ENCODE assay signal across 12 mouse cellular contexts in genomic region chr4:139950876-139951485, GRCm38 (mm10). TPM values are rescaled to one million over a fixed set of nuclear protein-coding genes. Genes with fewer than 3 reads are reported as not detected.
DNase-seq lines count a peak whose midpoint lies in the region; ATAC-seq lines count a peak whose summit lies in the region.
"Had no signal": no experiment of that assay in that cellular context is flagged by ENCODE, and none has a peak within 500 bp of the region (broad histone marks: within the 10 kb centered on the region; RNA-seq: fewer than 3 reads in every experiment).

No protein-coding gene starts in this region.

- H3K4me1 ChIP-seq in heart, embryonic 13.5 days = peaks cover 6% of the 10 kb centered on the region
- peaks cover 4% of the 10 kb centered on the region; the same call in 1 of the 2 replicates for H3K4me1 ChIP-seq in midbrain, embryonic 11.5 days (ENCODE audit: control insufficient read depth, insufficient read depth, low read length)
- H3K4me1 ChIP-seq in midbrain, embryonic 14.5 days (ENCODE audit: control insufficient read depth, insufficient read depth, low read length) = peaks cover 8% of the 10 kb centered on the region; the same call in 1 of the 2 replicates
- peaks cover 20% of the 10 kb centered on the region for H3K4me1 ChIP-seq in hindbrain, embryonic 15.5 days (replicated peaks)
- H3K4me1 ChIP-seq in stomach, embryonic 15.5 days = peaks cover 3% of the 10 kb centered on the region; the same call in 1 of the 2 replicates
- H3K4me1 ChIP-seq: liver, embryonic 15.5 days had no signal

- no peaks in the 10 kb centered on the region for H3K36me3 ChIP-seq in heart, embryonic 13.5 days
- no peaks in the 10 kb centered on the region for H3K36me3 ChIP-seq in midbrain, embryonic 11.5 days (ENCODE audit: control insufficient read depth, insufficient read depth, low read length)
- H3K36me3 ChIP-seq in midbrain, embryonic 14.5 days (ENCODE audit: control insufficient read depth, insufficient read depth, low read length) = no peaks in the 10 kb centered on the region
- no peaks in the 10 kb centered on the region for H3K36me3 ChIP-seq in hindbrain, embryonic 15.5 days
- no peaks in the 10 kb centered on the region for H3K36me3 ChIP-seq in stomach, embryonic 15.5 days
- H3K36me3 ChIP-seq: liver, embryonic 15.5 days had no signal

- 0 out of 2 replicates have a peak, but pooled peaks cover 4% of the 10 kb centered on the region for H3K27me3 ChIP-seq in heart, embryonic 13.5 days (replicated peaks)
- no peaks in the 10 kb centered on the region for H3K27me3 ChIP-seq in midbrain, embryonic 11.5 days (ENCODE audit: control insufficient read depth, insufficient read depth, low read length)
- H3K27me3 ChIP-seq in midbrain, embryonic 14.5 days (ENCODE audit: control insufficient read depth, insufficient read depth, low read length) = no peaks in the 10 kb centered on the region; the same call in 1 of the 2 replicates
- H3K27me3 ChIP-seq in hindbrain, embryonic 15.5 days = no peaks in the 10 kb centered on the region
- H3K27me3 ChIP-seq in stomach, embryonic 15.5 days (replicated peaks) = no peaks in the 10 kb centered on the region

- WGBS in heart, embryonic 13.5 days = 40% methylated on average over 5 of the region's 7 CpGs
- WGBS in midbrain, embryonic 11.5 days = 72% methylated on average over 6 of the region's 7 CpGs
- 67% methylated on average over 6 of the region's 7 CpGs for WGBS in midbrain, embryonic 14.5 days
- 63% methylated on average over 6 of the region's 7 CpGs for WGBS in hindbrain, embryonic 15.5 days
- 44% methylated on average over 6 of the region's 7 CpGs for WGBS in stomach, embryonic 15.5 days

- DNase-seq in heart, adult 8-10 months (ENCODE audit: low spot score) = no peak
- DNase-seq in midbrain, embryonic 11.5 days (ENCODE audit: low spot score, missing footprints) = no peak
- no peak for DNase-seq in midbrain, embryonic 14.5 days
- no peak for DNase-seq in layer of hippocampus, adult 11-12 months (ENCODE audit: low spot score)
- DNase-seq: heart, adult 2 months; right cerebral cortex, postnatal 4 days had no signal

- ATAC-seq in heart, embryonic 13.5 days (ENCODE audit: extremely low read depth, insufficient number of reproducible peaks, low FRiP score, low TSS enrichment) = no peak
- ATAC-seq in midbrain, embryonic 11.5 days (ENCODE audit: low FRiP score) = peak; percentile 38; the same call in 1 of the 2 replicates
- no peak for ATAC-seq in midbrain, embryonic 14.5 days (ENCODE audit: low FRiP score, low TSS enrichment)
- peak; percentile 34; the same call in 1 of the 2 replicates for ATAC-seq in hindbrain, embryonic 15.5 days (ENCODE audit: low FRiP score, low read depth)
- peak; percentile 47; the same call in 1 of the 2 replicates for ATAC-seq in stomach, embryonic 15.5 days (ENCODE audit: insufficient read depth, low FRiP score, low read depth)
- ATAC-seq: inflammation-experienced regulatory T-cells, adult 6 months had no signal

- no peak overlapping the region for H3K4me3 ChIP-seq in heart, embryonic 13.5 days
- no peak overlapping the region for H3K4me3 ChIP-seq in midbrain, embryonic 11.5 days (ENCODE audit: low read depth, low read length)
- no peak overlapping the region for H3K4me3 ChIP-seq in midbrain, embryonic 14.5 days (replicated peaks; ENCODE audit: low read depth, low read length)
- no peak overlapping the region for H3K4me3 ChIP-seq in hindbrain, embryonic 15.5 days
- no peak overlapping the region for H3K4me3 ChIP-seq in stomach, embryonic 15.5 days (replicated peaks)
- H3K4me3 ChIP-seq: heart, adult 2 months; liver, embryonic 15.5 days had no signal

- 0 out of 2 replicates have a peak overlapping the region, but pooled peaks have one; percentile 65 for H3K4me2 ChIP-seq in heart, embryonic 13.5 days
- no peak overlapping the region for H3K4me2 ChIP-seq in midbrain, embryonic 11.5 days
- no peak overlapping the region; the same call in 1 of the 2 replicates for H3K4me2 ChIP-seq in midbrain, embryonic 14.5 days (ENCODE audit: low read length)
- no peak overlapping the region for H3K4me2 ChIP-seq in hindbrain, embryonic 15.5 days
- no peak overlapping the region for H3K4me2 ChIP-seq in stomach, embryonic 15.5 days

- no peak overlapping the region for H3K27ac ChIP-seq in heart, embryonic 13.5 days (replicated peaks)
- no peak overlapping the region for H3K27ac ChIP-seq in midbrain, embryonic 11.5 days (ENCODE audit: low read depth, low read length)
- H3K27ac ChIP-seq in midbrain, embryonic 14.5 days (replicated peaks; ENCODE audit: low read depth, low read length) = no peak overlapping the region
- no peak overlapping the region for H3K27ac ChIP-seq in hindbrain, embryonic 15.5 days (replicated peaks)
- H3K27ac ChIP-seq in stomach, embryonic 15.5 days = no peak overlapping the region
- H3K27ac ChIP-seq: heart, adult 2 months; liver, embryonic 15.5 days had no signal

- peaks cover 6% of the 10 kb centered on the region; the same call in 1 of the 2 replicates for H3K9me3 ChIP-seq in heart, embryonic 13.5 days
- H3K9me3 ChIP-seq in midbrain, embryonic 11.5 days (ENCODE audit: control insufficient read depth, low read length) = no peaks in the 10 kb centered on the region
- no peaks in the 10 kb centered on the region for H3K9me3 ChIP-seq in midbrain, embryonic 14.5 days (ENCODE audit: control insufficient read depth, low read length)
- H3K9me3 ChIP-seq in hindbrain, embryonic 15.5 days = no peaks in the 10 kb centered on the region
- H3K9me3 ChIP-seq in stomach, embryonic 15.5 days = no peaks in the 10 kb centered on the region
- H3K9me3 ChIP-seq: liver, embryonic 15.5 days had no signal

- H3K9ac ChIP-seq in heart, embryonic 13.5 days = no peak overlapping the region
- H3K9ac ChIP-seq in midbrain, embryonic 11.5 days (ENCODE audit: low read length) = no peak overlapping the region
- no peak overlapping the region for H3K9ac ChIP-seq in midbrain, embryonic 14.5 days (replicated peaks; ENCODE audit: low read length)
- H3K9ac ChIP-seq in hindbrain, embryonic 15.5 days = no peak overlapping the region
- no peak overlapping the region for H3K9ac ChIP-seq in stomach, embryonic 15.5 days
- H3K9ac ChIP-seq: liver, embryonic 15.5 days had no signal

RNA-seq across cellular contexts. Expression of gene Klhdc7a, which starts 16.8 kb away (rescaled TPM):
- polyA plus RNA-seq in heart, embryonic 13.5 days (2015; fragmentation: Nextera tagmentation; extraction: Ambion mirVana) = 0.06 and 0.11 TPM in 2 replicates
- total RNA-seq in heart, adult 8-10 months (2022) = 1 to 10 TPM in 3 of 4 experiments, under 1 TPM in 1; 0.65 to 3.3 (median 1.8) TPM
- 0.10 and 0.17 TPM in 2 replicates for polyA plus RNA-seq in midbrain, embryonic 11.5 days (2014; fragmentation: Nextera tagmentation; extraction: Ambion mirVana)
- 0.32 TPM in 1 of 2 replicates, not detected in the other for polyA plus RNA-seq in midbrain, embryonic 14.5 days (2014; fragmentation: Nextera tagmentation; extraction: Ambion mirVana)
- polyA plus RNA-seq in hindbrain, embryonic 15.5 days (2015; fragmentation: Nextera tagmentation; extraction: Ambion mirVana) = 0.56 and 0.73 TPM in 2 replicates
- polyA plus RNA-seq in stomach, embryonic 15.5 days (2015; fragmentation: Nextera tagmentation; extraction: Ambion mirVana) = 0.75 and 0.76 TPM in 2 replicates
- total RNA-seq: common myeloid progenitor, adult 5-6 weeks had no signal

Comparison
In these comparisons a context has a peak if more than half of its experiments do, and no peak if none do; other contexts are left out.
1. ATAC-seq: peak in midbrain, embryonic 11.5 days (single experiment), hindbrain, embryonic 15.5 days (single experiment) and stomach, embryonic 15.5 days (single experiment); none in heart, embryonic 13.5 days (single experiment) and midbrain, embryonic 14.5 days (single experiment).